Mouse (Mus musculus) hindbrain, embryonic 11.5 days (tissue): Measurements from ENCODE around the gene Clcf1. TPM values are rescaled to one million over a fixed set of nuclear protein-coding genes. Genes with fewer than 3 reads are reported as not detected.

ENCODE experiments used
- ATAC-seq: fragments of 200-750 bp; cut with Nextera tagmentation; 2 replicates; pipeline ENCODE4 v1.8.0; 2017; ENCODE audit warnings: mild to moderate bottlenecking, moderate TSS enrichment, moderate library complexity; ENCODE audit not compliant: low FRiP score
- DNase-seq: peaks from one replicate; pipeline ENCODE4 v3.0.0-alpha.2; 2015; ENCODE audit warnings: low spot score
- H3K27ac ChIP-seq: fragments of 300-500 bp; sonication (generic); 2 replicates; pipeline ENCODE4 v1.5.1; 2014; ENCODE audit warnings: mild to moderate bottlenecking, low read depth, low read length
- H3K27me3 ChIP-seq: fragments of 300-500 bp; sonication (generic); 2 replicates; pipeline ENCODE4 v1.6.1; 2014; ENCODE audit warnings: mild to moderate bottlenecking, low read length, moderate library complexity, mixed read lengths; ENCODE audit not compliant: control insufficient read depth, insufficient read depth
- H3K36me3 ChIP-seq: fragments of 300-500 bp; sonication (generic); 2 replicates; pipeline ENCODE4 v1.6.1; 2014; ENCODE audit warnings: mild to moderate bottlenecking, low read length, moderate library complexity, mixed read lengths; ENCODE audit not compliant: control insufficient read depth, insufficient read depth
- H3K4me1 ChIP-seq: fragments of 300-500 bp; sonication (generic); replicated peaks from 2 replicates; pipeline ENCODE4 v1.6.1; 2014; ENCODE audit warnings: low read length, mixed read lengths; ENCODE audit not compliant: control insufficient read depth, insufficient read depth
- H3K4me2 ChIP-seq: fragments of 300-500 bp; sonication (generic); replicated peaks from 2 replicates; pipeline ENCODE4 v1.6.1; 2014; ENCODE audit warnings: mild to moderate bottlenecking, low read depth, low read length
- H3K4me3 ChIP-seq: fragments of 300-500 bp; sonication (generic); 2 replicates; pipeline ENCODE4 v1.5.1; 2014; ENCODE audit warnings: low read depth, low read length
- H3K9ac ChIP-seq: fragments of 300-500 bp; sonication (generic); 2 replicates; pipeline ENCODE4 v1.6.1; 2014; ENCODE audit warnings: low read depth, low read length
- H3K9me3 ChIP-seq: fragments of 300-500 bp; sonication (generic); 2 replicates; pipeline ENCODE4 v1.6.1; 2016; ENCODE audit warnings: low read length; ENCODE audit not compliant: control insufficient read depth
- WGBS: fragments of 180-500 bp; shearing (Covaris S2); extraction: QIAGEN DNeasy Blood & Tissue Kit; methylation state at CpG from one replicate; pipeline ENCODE4 v1.1.7; 2014; 5-methylcytosine and 5-hydroxymethylcytosine counted together
- polyA plus RNA-seq: library from polyadenylated mRNA; unstranded; fragments of >200 nt; fragmentation: Nextera tagmentation; extraction: Ambion mirVana; gene quantifications from 2 replicates; pipeline ENCODE4 v1.2.1, GENCODE M21; 2014

Clcf1 gene
- polyA plus RNA-seq, 1 experiment from 2014 or later = 0.90 TPM

DNA sequence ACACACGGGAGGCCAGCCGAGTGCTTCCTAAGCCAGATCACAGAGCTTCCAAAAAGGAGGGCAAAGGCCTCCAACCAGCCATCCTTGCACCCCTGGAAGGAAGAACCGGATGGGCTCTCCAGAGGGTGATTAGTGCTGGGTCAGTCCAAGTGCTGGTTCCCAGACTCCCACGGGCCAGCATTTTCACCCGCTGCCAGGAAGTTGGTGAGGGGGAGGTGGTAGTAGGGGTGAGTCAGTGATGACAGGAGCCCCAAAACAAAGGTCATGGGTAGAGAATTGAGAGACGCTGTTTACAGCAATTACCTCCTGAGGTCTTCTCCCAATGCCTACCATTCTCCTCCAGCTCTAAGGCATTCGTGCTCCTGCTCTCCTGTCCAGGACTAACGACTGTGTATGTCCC is 16.4 kb downstream of the Clcf1 start:
- Histone ChIP-seq H3K4me3 (no peak overlapping the region), H3K27me3 (no peaks in the 10 kb centered on the region), H3K9me3 (no peaks in the 10 kb centered on the region), H3K9ac (no peak overlapping the region), H3K4me2 (no peak overlapping the region), H3K27ac (no peak overlapping the region), H3K4me1 (peaks cover 6% of the 10 kb centered on the region; the same call in 1 of the 2 replicates), H3K36me3 (no peaks in the 10 kb centered on the region)
- WGBS = 69% methylated on average over 8 of the region's 8 CpGs
- no peak for DNase-seq
- ATAC-seq = no peak

DNA sequence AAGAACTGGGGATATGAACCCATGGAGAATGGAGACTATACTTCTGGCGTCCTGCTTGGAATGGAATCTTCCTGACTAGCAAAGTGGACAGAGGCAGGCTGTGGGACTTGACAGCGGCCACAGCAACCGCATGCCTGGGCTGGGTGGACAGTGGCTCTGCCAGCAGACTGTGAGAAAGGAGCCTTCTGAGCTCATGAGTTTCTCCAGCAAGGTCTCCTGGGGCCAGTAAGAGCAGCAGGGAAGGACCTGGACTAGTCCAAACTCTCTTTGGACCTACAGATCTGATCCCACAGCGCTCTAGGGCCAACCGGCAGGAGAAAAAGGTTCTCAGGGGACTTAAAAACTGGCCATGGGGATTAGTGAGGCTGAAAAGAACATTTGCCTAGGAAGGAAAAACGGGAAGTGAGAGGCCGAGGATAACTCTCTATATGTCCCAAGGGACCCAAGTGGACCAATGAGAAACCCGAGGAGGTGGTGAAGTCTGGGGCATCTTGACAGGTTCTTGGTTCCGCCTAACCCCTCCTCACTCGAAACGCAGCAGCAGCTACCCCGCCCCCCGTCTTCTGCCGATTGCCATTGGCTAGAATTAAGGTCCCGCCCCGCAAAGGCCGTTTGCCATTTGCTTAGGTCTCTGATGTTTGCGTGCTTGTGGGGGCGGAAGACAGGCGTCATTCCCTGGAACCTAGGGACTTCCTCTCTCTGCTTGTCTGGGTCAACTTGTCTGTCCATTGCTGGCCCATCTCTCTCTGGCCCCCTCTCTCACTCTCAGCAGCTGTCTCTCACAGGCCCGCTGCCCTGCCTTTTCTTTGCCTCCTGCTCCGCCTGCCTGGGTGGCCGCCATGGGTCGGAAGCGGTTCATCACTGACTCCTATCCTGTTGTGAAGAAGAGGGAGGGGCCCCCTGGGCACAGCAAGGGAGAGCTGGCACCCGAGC is 17.5 kb downstream of the Clcf1 start, which contains the start of gene Pold4:
TSS of gene Pold4 (plus strand) at position 647 of the 933 bp plus-strand sequence.
- no peaks in the 10 kb centered on the region for H3K36me3 ChIP-seq
- peak within 1 kb of the TSS; percentile 41 for H3K4me3 ChIP-seq
- H3K4me1 ChIP-seq = peaks cover 6% of the 10 kb centered on the region; the same call in 1 of the 2 replicates
- WGBS = 12% methylated on average over 26 of the region's 26 CpGs
- peak; percentile 91 for ATAC-seq
- H3K4me2 ChIP-seq = peak within 1 kb of the TSS; percentile 83
- no peaks in the 10 kb centered on the region for H3K9me3 ChIP-seq
- DNase-seq = peak; percentile 90
- H3K27me3 ChIP-seq = no peaks in the 10 kb centered on the region
- no peak within 1 kb of the TSS for H3K27ac ChIP-seq
- H3K9ac ChIP-seq = peak within 1 kb of the TSS; percentile 49

DNA sequence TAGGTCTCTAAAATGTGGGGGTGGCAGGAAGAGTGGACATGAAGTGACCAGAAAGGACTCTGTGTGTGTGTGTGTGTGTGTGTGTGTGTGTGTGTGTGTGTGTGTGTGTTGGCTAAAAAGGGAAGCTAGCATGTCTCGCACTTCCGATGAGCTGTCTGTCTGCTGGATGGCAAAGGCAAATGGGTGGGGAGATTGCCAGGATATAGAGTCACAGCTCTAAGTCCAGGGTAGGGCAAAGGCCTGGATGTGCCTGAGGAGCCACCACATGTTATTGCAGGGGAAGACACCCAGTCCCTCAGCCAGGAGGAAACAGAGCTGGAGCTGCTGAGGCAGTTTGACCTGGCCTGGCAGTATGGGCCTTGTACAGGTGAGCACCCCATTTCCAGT is 18.1 kb downstream of the Clcf1 start:
- H3K9me3 ChIP-seq = no peaks in the 10 kb centered on the region
- H3K4me3 ChIP-seq = peak overlapping the region; percentile 41
- peak overlapping the region; percentile 49; the same call in 1 of the 2 replicates for H3K9ac ChIP-seq
- no peak overlapping the region for H3K27ac ChIP-seq
- ATAC-seq (no peak), DNase-seq (no peak)
- peaks cover 6% of the 10 kb centered on the region; the same call in 1 of the 2 replicates for H3K4me1 ChIP-seq
- 77% methylated on average over 2 of the region's 2 CpGs for WGBS
- peak overlapping the region; percentile 83 for H3K4me2 ChIP-seq
- no peaks in the 10 kb centered on the region for H3K27me3 ChIP-seq
- no peaks in the 10 kb centered on the region for H3K36me3 ChIP-seq

DNA sequence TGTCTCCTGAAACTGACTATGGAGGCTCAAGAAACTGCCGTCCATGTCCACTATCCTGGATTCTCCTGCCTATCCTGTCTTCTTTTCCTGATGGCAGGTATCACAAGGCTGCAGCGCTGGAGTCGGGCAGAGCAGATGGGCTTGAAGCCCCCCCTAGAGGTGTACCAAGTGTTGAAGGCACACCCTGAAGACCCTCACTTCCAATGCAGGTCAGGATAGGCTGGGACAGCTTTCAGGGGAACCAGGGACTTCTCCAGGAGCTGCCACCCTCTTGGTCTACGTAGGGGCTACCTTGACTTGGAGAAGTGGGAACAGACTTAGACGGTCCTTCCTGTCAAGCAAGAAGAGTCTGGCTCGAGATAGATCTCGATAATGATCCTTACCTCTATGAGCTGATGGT is 18.6 kb downstream of the Clcf1 start:
- DNase-seq (no peak), ATAC-seq (no peak)
- peaks cover 6% of the 10 kb centered on the region; the same call in 1 of the 2 replicates for H3K4me1 ChIP-seq
- H3K9me3 ChIP-seq = no peaks in the 10 kb centered on the region
- no peak overlapping the region for H3K4me3 ChIP-seq
- no peaks in the 10 kb centered on the region for H3K36me3 ChIP-seq
- H3K9ac ChIP-seq = no peak overlapping the region
- 84% methylated on average over 7 of the region's 7 CpGs for WGBS
- H3K27me3 ChIP-seq = no peaks in the 10 kb centered on the region
- peak overlapping the region; percentile 83; the same call in 1 of the 2 replicates for H3K4me2 ChIP-seq
- H3K27ac ChIP-seq = no peak overlapping the region

DNA sequence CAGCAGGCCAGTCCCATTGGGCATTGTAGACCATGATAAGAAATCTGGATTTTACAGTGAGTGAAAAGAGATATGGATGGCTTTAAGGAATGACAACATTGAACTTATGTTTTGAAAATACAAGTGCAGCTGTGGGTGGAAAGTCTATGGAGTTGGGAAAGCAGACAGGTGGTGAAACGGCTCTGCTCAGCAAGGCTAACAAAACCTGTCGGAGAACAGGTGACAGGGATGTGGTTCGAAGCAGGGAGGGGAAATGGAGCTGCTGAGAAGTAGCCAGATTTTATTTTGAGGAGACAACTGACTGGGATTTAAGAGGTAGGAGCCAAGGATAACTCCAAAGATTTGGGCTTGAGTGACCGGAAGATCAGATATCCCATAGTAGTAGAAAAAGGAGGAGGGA is 20.5 kb downstream of the Clcf1 start:
- H3K27ac ChIP-seq = no peak overlapping the region
- no peak overlapping the region for H3K9ac ChIP-seq

DNA sequence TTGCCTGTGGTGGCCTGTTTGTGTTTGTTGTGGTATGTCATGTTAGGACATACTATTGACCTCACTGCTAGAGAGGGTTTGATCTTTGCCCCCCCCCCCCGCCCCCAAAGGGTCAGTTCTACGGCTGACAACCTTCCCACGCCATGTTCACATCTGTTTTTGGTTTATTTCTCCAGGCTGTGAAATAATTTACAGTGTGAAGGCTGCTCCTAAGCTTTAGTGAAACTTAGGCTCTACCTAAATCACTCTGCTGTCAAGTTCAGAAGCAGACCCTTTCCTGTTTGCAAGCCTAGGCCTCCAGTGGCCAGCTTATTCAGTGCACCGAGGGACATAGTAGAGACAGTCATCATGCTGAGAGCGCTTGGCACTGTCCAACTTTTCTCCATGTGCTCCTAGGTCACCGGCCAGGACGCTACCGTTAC is 26.2 kb downstream of the Clcf1 start:
- Histone ChIP-seq H3K9me3 (no peaks in the 10 kb centered on the region), H3K4me1 (no peaks in the 10 kb centered on the region), H3K27me3 (no peaks in the 10 kb centered on the region), H3K4me3 (no peak overlapping the region), H3K4me2 (no peak overlapping the region), H3K9ac (no peak overlapping the region), H3K36me3 (no peaks in the 10 kb centered on the region), H3K27ac (no peak overlapping the region)
- WGBS = 72% methylated on average over 8 of the region's 8 CpGs
- no peak for ATAC-seq
- no peak for DNase-seq

More for the DNA sequence above, 20.5 kb downstream of the Clcf1 start:
- Histone ChIP-seq H3K4me2 (no peak overlapping the region), H3K4me1 (peaks cover 6% of the 10 kb centered on the region; the same call in 1 of the 2 replicates), H3K9me3 (no peaks in the 10 kb centered on the region), H3K36me3 (no peaks in the 10 kb centered on the region), H3K27me3 (no peaks in the 10 kb centered on the region), H3K4me3 (no peak overlapping the region)
- no peak for DNase-seq
- no peak for ATAC-seq
- 85% methylated on average over 4 of the region's 4 CpGs for WGBS

DNA sequence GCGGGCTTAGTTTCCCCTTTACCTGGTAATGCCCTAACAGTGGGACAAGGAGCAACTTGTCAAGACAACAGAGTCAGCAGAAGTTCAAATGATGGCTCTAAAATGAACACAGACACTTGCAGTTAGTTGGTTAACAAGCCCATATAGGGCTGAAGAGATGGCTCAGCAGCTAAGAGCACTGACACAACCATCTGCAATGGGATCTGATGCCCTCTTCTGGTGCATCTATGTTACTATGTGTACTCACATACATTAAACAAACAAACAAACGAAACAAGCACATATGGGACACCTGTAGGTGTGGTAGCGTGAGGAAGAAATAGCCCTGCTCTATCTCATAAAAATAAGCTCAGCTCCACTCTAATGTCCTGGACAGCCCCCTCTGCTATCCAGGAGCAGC is 28.4 kb downstream of the Clcf1 start:
- Histone ChIP-seq H3K4me2 (no peak overlapping the region), H3K27ac (no peak overlapping the region), H3K4me3 (no peak overlapping the region), H3K9ac (no peak overlapping the region), H3K27me3 (no peaks in the 10 kb centered on the region), H3K4me1 (no peaks in the 10 kb centered on the region), H3K9me3 (no peaks in the 10 kb centered on the region), H3K36me3 (no peaks in the 10 kb centered on the region)
- WGBS = 58% methylated on average over 3 of the region's 3 CpGs
- ATAC-seq (no peak), DNase-seq (no peak)

DNA sequence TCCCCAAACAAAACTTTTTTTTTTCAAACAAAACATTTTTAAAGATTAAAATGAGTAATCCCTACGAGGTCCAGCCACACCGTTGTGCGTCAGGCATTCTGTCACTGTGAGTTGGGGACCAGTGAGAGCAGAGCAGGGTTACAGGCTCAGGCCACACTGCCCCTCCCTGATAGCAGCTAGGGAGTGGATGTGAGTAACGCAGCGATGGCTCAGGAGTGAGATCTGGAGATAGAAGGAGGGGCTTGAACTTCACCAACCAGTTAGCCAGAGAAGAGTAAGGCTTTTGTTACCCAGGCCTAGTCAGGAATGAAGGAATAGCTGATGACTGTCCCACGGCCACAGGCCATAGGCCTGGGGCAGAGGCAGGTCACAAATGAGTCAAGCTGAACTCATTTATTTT is 30.7 kb downstream of the Clcf1 start:
- H3K36me3 ChIP-seq = no peaks in the 10 kb centered on the region

DNA sequence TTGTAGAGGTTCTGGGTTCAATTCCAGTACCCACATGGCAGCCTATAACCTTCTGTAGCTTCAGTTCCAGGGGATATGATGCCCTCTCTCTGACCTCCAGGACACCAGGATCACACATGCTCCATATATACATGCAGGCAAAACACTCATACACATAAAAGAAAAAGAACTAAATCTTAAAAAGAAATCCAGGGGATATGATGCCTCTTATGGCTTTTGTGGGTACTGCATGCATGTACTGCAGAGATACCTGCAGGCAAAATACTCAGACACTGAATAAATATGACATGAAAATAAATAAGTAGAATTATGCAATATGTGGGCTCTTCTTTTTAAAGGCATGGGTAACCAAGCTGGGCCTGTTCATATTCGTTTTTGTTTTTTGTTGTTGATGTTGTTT is 33.0 kb downstream of the Clcf1 start:
- no peaks in the 10 kb centered on the region for H3K27me3 ChIP-seq
- no peak overlapping the region for H3K4me3 ChIP-seq
- no peaks in the 10 kb centered on the region for H3K36me3 ChIP-seq
- no peaks in the 10 kb centered on the region for H3K9me3 ChIP-seq
- no peaks in the 10 kb centered on the region for H3K4me1 ChIP-seq
- no peak overlapping the region for H3K27ac ChIP-seq
- ATAC-seq = no peak
- no peak overlapping the region for H3K4me2 ChIP-seq
- WGBS = 50% methylated on average over 1 of the region's 1 CpGs
- H3K9ac ChIP-seq = no peak overlapping the region
- DNase-seq = no peak

More for the DNA sequence above, 30.7 kb downstream of the Clcf1 start:
- no peaks in the 10 kb centered on the region for H3K4me1 ChIP-seq
- ATAC-seq = no peak
- H3K27ac ChIP-seq = no peak overlapping the region
- no peaks in the 10 kb centered on the region for H3K27me3 ChIP-seq
- no peaks in the 10 kb centered on the region for H3K9me3 ChIP-seq
- no peak overlapping the region for H3K4me3 ChIP-seq
- no peak for DNase-seq
- no peak overlapping the region for H3K4me2 ChIP-seq
- H3K9ac ChIP-seq = no peak overlapping the region
- 81% methylated on average over 6 of the region's 6 CpGs for WGBS
